Mouse (Mus musculus) spleen, postnatal 14 days (tissue): ENCODE measurements around the gene Unc13d.
"Not testable (repeated sequence)": the region's sequence is repeated elsewhere in the genome, so short reads cannot be mapped to it uniquely, and the experiment has no call there.

Experiments
- DNase-seq, 2 experiments: peaks; one replicate each; pipeline ENCODE4 v3.0.0; 2021 to 2022; ENCODE audit warnings: low spot score in 2 of 2

The Unc13d gene

GRCm38 (mm10) chr11:116100385-116100784 lies 22.6 kb upstream of the Unc13d start:
- no peak for DNase-seq

GRCm38 (mm10) chr11:116099462-116099861 lies 21.7 kb upstream of the Unc13d start:
- no peak for DNase-seq

GRCm38 (mm10) chr11:116098711-116099460 lies 21.1 kb upstream of the Unc13d start:
- no peak for DNase-seq

- peak in 1 of 2 experiments; percentile 54 for DNase-seq
Observed at GRCm38 (mm10) chr11:116096213-116097108, 18.7 kb upstream of the Unc13d start.

DNA sequence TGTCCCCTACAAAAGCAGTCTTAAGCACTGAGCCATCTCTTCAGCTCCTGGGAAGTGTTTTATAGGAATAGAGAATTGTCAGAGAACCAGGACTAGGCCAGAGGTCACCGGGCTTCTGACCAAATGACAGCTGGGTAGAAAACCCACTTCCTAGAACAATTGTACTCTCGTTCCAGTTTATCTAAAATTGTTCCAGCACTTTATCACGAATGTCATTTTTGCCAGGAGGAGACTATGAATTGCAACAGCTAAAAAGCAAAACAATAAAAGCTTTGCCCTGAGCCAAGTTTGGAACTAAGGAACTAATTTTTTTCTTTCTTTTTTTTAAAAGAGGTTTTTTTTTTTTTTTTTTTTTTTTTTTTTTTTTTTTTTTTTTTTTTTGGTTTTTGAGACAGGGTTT lies 17.8 kb upstream of the Unc13d start:
- DNase-seq, result no peak

- DNase-seq, result no peak
Observed at GRCm38 (mm10) chr11:116093771-116094565, 16.2 kb upstream of the Unc13d start.

DNA sequence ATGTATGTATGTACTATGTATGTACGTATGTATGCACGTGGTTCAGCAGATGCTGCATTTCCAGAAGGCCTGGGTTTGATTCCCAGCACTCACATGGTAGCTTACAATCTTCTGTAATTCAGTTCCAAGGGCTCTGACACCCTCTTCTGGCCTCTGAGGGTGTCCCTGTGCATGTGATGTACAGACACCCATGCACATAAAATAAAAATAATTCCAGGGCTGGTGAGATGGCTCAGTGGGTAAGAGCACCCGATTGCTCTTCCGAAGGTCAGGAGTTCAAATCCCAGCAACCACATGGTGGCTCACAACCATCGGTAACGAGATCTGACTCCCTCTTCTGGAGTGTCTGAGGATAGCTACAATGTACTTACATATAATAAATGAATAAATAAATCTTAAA lies 15.2 kb upstream of the Unc13d start:
- not testable (repeated sequence) for DNase-seq

- no peak for DNase-seq
Observed at GRCm38 (mm10) chr11:116091591-116091990, 13.8 kb upstream of the Unc13d start.

DNA sequence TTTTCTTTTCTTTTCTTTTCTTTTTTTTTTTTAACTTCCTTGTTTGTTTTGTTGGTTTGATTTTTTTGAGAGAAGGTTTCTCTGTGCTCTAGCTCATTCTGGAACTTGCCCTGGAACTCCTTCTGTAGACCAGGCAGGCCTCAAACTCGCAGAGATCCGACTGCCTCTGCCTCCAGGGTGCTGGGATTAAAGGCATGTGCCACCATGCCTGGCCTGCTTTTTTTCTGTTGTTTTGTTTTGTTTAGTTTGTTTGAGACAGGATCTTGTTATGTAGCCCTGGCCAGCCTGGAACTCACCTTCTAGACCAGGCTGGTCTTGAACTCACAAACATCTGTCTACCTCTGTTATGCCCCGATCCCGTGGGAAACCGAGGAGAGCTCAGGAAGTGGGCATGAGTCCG lies 11.8 kb upstream of the Unc13d start:
- DNase-seq, result no peak

GRCm38 (mm10) chr11:116088741-116089394 lies 11.1 kb upstream of the Unc13d start:
- no peak for DNase-seq

DNA sequence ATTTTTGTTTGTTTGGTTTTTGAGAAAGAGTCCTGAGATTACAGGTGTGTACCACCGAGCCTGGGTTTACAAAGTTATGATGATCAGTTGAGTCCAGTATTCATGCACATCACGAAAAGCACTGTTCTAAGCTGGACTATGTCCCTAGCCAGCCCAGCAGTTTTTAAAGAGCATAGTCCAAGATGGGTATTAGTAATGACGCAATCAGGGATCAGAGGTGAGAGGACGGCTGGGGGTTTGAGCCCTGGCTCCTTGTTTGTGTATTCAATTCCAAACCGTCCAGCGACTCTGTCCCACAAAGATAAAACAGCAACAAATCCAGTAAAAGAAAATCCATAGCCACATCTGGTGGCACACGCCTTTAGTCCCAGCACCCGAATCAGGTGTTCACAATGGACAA lies 10.4 kb upstream of the Unc13d start:
- no peak for DNase-seq

DNA sequence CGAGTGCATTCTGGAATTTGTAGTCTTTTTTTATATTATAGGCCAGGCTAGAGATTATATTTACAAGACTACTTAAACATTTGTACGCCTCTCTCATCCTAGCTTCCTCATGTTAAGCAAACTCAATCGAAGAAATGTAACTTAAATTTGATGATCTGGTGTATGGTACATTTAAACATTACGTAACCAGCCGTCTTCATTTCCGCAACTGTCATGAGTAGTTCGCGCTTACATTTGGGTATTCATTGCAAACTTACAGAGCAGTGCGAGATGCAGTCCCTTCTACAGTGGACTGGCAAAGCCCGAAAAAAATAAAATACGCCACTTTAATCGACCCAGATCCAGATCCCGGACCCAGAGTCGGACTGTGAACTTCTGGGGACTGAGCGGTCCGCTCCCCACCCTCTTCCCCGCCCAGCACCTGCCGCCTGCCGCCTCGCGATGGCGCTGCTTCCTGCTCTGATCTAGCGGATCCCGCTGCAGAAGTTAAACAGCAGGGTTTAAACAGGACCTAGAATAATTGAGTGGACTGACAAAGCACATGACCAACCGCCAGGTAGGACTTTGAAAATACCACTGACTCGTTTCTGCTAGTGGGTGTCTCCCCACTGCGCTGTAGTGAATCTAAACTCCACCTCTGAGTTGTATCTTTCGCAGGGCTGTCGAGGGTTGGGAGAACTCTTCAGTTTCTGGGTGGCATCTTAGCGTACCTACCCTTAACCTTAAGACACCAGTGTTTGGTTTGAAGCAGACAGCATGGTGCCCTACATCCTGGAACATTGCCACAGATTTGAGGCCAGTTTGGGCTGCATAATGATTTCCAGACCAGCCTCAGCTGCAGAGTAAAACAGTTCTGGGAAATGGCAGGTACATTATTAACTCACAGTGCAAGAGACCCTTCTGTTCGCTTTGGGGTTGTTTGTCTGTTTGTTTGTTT lies 9.7 kb upstream of the Unc13d start:
- peak; percentile 81 to 88 for DNase-seq

DNA sequence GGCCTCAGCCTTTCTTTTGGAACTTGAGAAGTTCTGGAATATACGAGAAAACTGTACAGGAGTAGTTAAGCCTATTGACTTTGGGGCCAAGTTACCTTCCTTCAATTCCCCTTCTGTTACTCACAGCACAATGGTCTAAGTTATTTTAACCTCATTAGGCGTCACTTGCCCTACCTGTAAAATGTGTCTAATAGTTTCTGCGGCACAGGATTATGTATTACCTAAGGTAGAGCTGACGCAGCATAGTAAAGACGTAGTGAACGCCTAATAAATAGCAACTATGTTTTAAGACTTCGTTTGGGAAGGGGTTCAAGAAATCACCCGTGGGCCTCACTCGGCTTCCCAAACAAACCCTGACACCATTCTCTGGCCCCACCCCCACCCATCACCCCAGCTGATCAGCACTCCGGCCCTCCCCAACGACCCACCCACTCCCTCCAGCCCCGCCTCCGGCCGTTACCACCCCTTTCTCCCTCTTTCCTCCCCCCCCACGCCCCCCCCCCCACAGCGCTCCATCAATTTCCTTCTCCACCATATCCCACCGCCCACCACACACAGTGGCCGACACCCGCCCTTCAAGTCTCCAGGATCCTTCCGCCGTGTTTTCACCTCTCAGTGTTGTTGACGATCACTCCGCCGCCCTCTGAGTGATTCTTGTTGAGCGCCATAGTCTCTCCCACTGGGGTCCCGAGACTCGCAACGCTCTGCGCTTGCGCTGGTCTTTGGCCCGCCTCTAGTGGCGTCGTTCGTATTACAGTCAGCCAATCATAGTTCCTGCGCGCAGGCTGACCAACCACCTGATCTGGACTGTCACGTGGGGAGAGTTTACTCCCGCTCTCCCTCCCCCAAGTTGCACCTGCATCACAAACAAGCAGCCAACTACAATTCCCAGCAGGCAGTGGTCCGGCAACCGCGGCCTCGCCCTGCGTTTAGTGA lies 8.8 kb upstream of the Unc13d start, which contains the start of gene Wbp2:
Gene Wbp2, minus strand, starts transcription at position 738 of the 936 bp plus-strand sequence.
- peak; percentile 88 to 92 for DNase-seq

GRCm38 (mm10) chr11:116084166-116084565 lies 6.4 kb upstream of the Unc13d start:
- no peak for DNase-seq

GRCm38 (mm10) chr11:116083096-116083672 lies 5.4 kb upstream of the Unc13d start:
- no peak for DNase-seq

DNA sequence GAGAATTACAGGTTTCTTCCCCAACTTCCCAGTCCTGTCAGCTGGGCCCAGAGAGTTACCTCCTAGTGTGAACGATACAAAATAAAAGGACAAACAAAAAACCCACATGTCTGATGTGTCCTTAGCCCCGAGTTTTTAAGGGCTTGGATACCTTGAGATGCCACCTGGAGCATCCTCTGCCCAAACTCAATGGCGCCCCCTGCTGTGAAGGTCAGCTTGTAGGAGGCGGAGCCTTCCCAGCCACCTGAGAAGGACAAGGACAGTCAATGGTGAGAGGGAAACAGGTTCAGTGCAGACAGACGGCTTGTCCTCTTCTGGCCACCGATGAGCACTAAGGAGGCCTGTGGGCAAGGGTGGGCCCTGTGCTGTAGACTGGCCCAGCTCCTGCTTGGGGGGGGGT lies 3.3 kb upstream of the Unc13d start:
- DNase-seq, result peak; percentile 63 to 75

DNA sequence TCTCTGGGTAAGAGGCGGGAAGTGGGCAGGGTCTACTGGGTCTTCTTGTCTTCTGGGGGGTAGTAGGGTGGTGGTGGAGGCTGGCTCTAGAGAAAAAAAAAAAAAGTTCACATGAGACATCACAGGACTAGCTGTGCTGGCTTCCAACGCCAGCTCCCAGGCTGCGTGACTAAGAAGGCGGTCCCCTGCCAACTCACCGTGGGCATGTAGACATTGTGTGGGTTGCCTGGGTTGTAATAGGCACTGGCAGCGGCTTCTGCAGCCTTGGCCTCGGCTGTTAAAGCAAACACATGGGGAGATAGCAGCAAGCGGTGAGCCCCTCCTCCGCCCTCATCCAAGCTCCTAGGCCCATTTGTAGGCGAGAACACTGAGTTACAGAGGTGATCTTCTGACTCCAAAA lies 1.8 kb upstream of the Unc13d start:
- DNase-seq, result no peak

GRCm38 (mm10) chr11:116078676-116079320 lies 1.0 kb upstream of the Unc13d start:
- no peak for DNase-seq
